Mouse (Mus musculus): ENCODE results near the gene Amh. TPM values are rescaled to one million over a fixed set of nuclear protein-coding genes. Genes with fewer than 3 reads are reported as not detected.
A peak's percentile ranks its signal among the peaks of the same experiment; 100 is the strongest.

Amh gene
- polyA plus RNA-seq, 1 experiment from 2014 or later, result not detected

DNA sequence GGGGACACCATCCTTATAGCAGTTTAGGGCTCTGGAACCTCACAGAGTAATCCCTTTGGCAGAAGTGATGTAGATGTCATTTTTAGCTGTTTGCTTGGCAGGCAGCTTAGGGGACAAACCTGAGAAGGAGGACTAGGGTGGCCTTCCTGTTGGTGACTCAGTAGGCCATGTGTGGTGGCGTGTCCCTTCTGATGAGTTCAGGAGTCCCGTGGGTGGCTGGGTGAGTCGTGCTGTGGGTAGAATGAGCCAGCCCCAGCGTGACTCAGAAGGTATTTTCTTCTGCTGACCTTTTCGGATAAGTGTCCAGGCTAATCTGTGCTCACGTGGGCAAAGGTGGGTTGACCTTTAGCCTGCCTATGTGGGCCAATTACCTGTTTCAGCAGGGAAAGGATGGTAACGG is 46.4 kb upstream of the Amh start:
- H3K9me3 ChIP-seq (ENCODE audit: control insufficient read depth), result no peaks in the 10 kb centered on the region
- TF ChIP-seq CTCF (IDR thresholded peaks at IDR 0.05; ENCODE audit: low read depth), result no peak
- H3K4me2 ChIP-seq (replicated peaks; ENCODE audit: low read depth), result no peak overlapping the region
- H3K27me3 ChIP-seq (replicated peaks; ENCODE audit: control insufficient read depth, insufficient read depth, low read length), result no peaks in the 10 kb centered on the region
- 0 out of 2 replicates have a peak, but pooled peaks cover under 1% of the 10 kb centered on the region for H3K36me3 ChIP-seq (ENCODE audit: control insufficient read depth, insufficient read depth)
- WGBS, result 55% methylated on average over 7 of the region's 7 CpGs
- peak overlapping the region; percentile 65; the same call in 1 of the 2 replicates for H3K27ac ChIP-seq (ENCODE audit: low read depth, low read length)
- H3K4me1 ChIP-seq (replicated peaks; ENCODE audit: control insufficient read depth, insufficient read depth, low read length), result peaks cover 7% of the 10 kb centered on the region
- peak; percentile 21; the same call in 1 of the 2 replicates for ATAC-seq
- no peak overlapping the region for H3K9ac ChIP-seq (ENCODE audit: low read depth, low read length)
- H3K4me3 ChIP-seq (ENCODE audit: low read depth, low read length), result no peak overlapping the region

DNA sequence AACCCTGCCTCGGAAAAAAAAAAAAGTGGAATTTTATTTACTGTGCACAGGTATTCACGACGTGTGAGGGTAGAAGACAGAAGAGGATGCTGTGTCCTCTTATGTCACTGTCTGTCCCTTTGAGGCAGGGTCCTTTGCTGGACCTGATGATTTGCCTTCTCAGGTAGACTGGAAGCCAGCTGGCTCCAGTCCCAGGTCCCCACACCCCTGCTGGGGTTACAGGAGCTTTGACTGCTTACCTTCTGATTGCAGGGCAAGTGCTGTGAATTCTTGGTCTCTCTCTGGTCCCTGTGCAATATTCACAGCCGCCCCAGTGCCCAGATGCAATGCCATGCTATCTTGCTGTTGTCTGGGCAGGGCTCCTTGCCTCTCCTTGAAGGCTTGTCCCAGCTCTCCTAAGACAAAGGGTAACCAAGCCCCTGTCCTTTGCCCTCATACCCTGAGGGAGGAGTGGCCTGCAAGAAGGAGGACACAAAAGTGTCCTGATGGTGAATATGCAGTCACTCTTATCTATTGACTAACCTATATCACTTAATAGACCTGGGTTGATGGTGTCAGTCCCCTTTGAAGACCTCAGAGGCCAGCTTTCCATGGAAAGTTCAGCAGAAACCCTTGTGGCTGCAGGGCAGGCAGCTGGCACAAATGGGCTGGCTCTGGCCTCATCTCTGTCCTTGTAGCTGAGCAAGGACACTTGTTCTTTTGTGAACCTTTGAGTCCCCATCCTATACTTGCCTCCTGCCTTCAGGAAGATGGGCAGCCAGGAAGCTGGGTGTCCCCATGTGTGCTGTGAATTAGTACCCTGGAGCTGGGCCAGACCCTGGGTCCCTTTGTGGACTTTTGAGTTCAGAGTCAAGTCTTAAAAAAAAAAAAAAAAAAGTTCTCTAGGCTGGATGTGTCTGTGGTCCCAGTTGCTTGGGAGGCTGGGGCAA is 44.2 kb upstream of the Amh start:
- no peak overlapping the region for H3K4me3 ChIP-seq (ENCODE audit: low read depth, low read length)
- H3K36me3 ChIP-seq (ENCODE audit: control insufficient read depth, insufficient read depth), result peaks cover 15% of the 10 kb centered on the region; the same call in 1 of the 2 replicates
- peak; percentile 34; the same call in 1 of the 2 replicates for ATAC-seq
- peak overlapping the region; percentile 23; the same call in 1 of the 2 replicates for H3K27ac ChIP-seq (ENCODE audit: low read depth, low read length)
- no peaks in the 10 kb centered on the region for H3K9me3 ChIP-seq (ENCODE audit: control insufficient read depth)
- peak overlapping the region; percentile 33 for H3K4me2 ChIP-seq (replicated peaks; ENCODE audit: low read depth)
- H3K9ac ChIP-seq (ENCODE audit: low read depth, low read length), result 0 out of 2 replicates have a peak overlapping the region, but pooled peaks have one; percentile 18
- WGBS, result 46% methylated on average over 4 of the region's 4 CpGs
- peaks cover 7% of the 10 kb centered on the region for H3K4me1 ChIP-seq (replicated peaks; ENCODE audit: control insufficient read depth, insufficient read depth, low read length)
- TF ChIP-seq CTCF (IDR thresholded peaks at IDR 0.05; ENCODE audit: low read depth), result no peak
- no peaks in the 10 kb centered on the region for H3K27me3 ChIP-seq (replicated peaks; ENCODE audit: control insufficient read depth, insufficient read depth, low read length)

- no peak overlapping the region for H3K4me2 ChIP-seq (replicated peaks; ENCODE audit: low read depth)
- H3K9me3 ChIP-seq (ENCODE audit: control insufficient read depth), result no peaks in the 10 kb centered on the region
- peaks cover 24% of the 10 kb centered on the region for H3K36me3 ChIP-seq (ENCODE audit: control insufficient read depth, insufficient read depth)
- peaks cover 7% of the 10 kb centered on the region for H3K4me1 ChIP-seq (replicated peaks; ENCODE audit: control insufficient read depth, insufficient read depth, low read length)
- TF ChIP-seq CTCF (IDR thresholded peaks at IDR 0.05; ENCODE audit: low read depth), result no peak
- H3K27me3 ChIP-seq (replicated peaks; ENCODE audit: control insufficient read depth, insufficient read depth, low read length), result no peaks in the 10 kb centered on the region
- no peak overlapping the region for H3K4me3 ChIP-seq (ENCODE audit: low read depth, low read length)
- H3K27ac ChIP-seq (ENCODE audit: low read depth, low read length), result no peak overlapping the region
- 67% methylated on average over 3 of the region's 3 CpGs for WGBS
- no peak overlapping the region for H3K9ac ChIP-seq (ENCODE audit: low read depth, low read length)
- no peak for ATAC-seq
Observed at GRCm38 (mm10) chr10:80761821-80762220, 43.2 kb upstream of the Amh start.

- H3K27ac ChIP-seq (ENCODE audit: low read depth, low read length), result no peak overlapping the region
- no peak overlapping the region for H3K4me2 ChIP-seq (replicated peaks; ENCODE audit: low read depth)
- 90% methylated on average over 2 of the region's 2 CpGs for WGBS
- peaks cover 4% of the 10 kb centered on the region; the same call in 1 of the 2 replicates for H3K4me1 ChIP-seq (replicated peaks; ENCODE audit: control insufficient read depth, insufficient read depth, low read length)
- H3K9ac ChIP-seq (ENCODE audit: low read depth, low read length), result no peak overlapping the region
- no peak for TF ChIP-seq CTCF (IDR thresholded peaks at IDR 0.05; ENCODE audit: low read depth)
- H3K4me3 ChIP-seq (ENCODE audit: low read depth, low read length), result no peak overlapping the region
- H3K36me3 ChIP-seq (ENCODE audit: control insufficient read depth, insufficient read depth), result peaks cover 38% of the 10 kb centered on the region
- H3K9me3 ChIP-seq (ENCODE audit: control insufficient read depth), result no peaks in the 10 kb centered on the region
- no peak for ATAC-seq
- H3K27me3 ChIP-seq (replicated peaks; ENCODE audit: control insufficient read depth, insufficient read depth, low read length), result no peaks in the 10 kb centered on the region
Observed at GRCm38 (mm10) chr10:80763502-80763901, 41.5 kb upstream of the Amh start.

DNA sequence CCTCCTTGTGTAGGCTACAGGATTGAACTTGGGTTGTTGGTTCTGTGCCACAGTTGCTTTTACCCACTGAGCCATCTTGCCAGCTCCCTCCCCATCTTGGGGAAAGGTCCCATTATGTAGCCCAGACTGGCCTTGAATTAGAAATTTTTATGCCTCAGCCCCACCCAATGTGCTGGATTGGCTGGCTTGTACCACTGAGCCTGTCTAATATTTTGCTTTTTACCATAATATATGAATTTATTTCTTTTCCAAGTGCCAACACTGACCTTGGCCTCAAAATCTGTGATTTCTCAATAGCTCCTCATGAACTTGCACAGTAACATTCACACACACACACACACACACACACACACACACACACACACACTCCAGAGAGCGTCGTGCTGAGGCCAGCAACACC is 39.3 kb upstream of the Amh start:
- 64% methylated on average over 2 of the region's 2 CpGs for WGBS
- no peak for ATAC-seq

DNA sequence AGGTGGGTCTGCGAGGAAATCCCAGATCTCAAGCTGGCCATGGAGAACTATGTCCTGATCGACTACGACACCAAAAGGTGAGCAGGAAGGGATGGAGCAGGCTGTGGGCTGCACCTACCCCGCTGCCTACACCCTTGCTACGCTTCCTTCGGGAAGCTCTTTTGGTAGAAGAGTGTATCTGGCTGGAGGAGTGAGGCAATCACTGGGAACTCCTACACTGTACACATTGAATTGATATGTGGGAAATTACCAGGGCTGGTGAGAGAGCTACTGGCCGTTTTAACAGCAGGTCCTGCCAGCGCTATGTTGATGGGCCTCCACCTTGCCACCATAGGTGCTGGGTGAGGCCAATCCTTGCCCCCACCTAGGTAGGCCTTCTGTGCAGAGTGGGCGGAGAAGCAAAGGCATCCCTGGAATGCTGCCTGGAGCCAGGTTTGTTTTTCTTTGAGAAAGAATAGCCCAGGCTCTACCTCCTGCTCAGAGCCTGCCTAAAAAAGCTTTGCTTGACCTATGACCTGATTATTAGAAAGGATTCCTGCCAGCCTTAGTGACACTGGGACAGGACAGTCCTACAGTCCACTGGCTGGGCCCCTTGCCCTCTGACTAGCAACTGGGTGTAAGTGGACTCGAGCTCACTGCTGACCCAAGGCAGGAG is 38.8 kb upstream of the Amh start:
- no peak for ATAC-seq
- Histone ChIP-seq H3K27me3 (replicated peaks; ENCODE audit: control insufficient read depth, insufficient read depth, low read length) (no peaks in the 10 kb centered on the region), H3K27ac (ENCODE audit: low read depth, low read length) (no peak overlapping the region), H3K9me3 (ENCODE audit: control insufficient read depth) (no peaks in the 10 kb centered on the region), H3K36me3 (ENCODE audit: control insufficient read depth, insufficient read depth) (peaks cover 66% of the 10 kb centered on the region), H3K9ac (ENCODE audit: low read depth, low read length) (no peak overlapping the region), H3K4me2 (replicated peaks; ENCODE audit: low read depth) (no peak overlapping the region), H3K4me1 (replicated peaks; ENCODE audit: control insufficient read depth, insufficient read depth, low read length) (no peaks in the 10 kb centered on the region), H3K4me3 (ENCODE audit: low read depth, low read length) (no peak overlapping the region)
- WGBS, result 62% methylated on average over 10 of the region's 10 CpGs
- no peak for TF ChIP-seq CTCF (IDR thresholded peaks at IDR 0.05; ENCODE audit: low read depth)

More for the DNA sequence above, 39.3 kb upstream of the Amh start:
- Histone ChIP-seq H3K27ac (ENCODE audit: low read depth, low read length) (no peak overlapping the region), H3K4me1 (replicated peaks; ENCODE audit: control insufficient read depth, insufficient read depth, low read length) (peaks cover 4% of the 10 kb centered on the region; the same call in 1 of the 2 replicates), H3K9ac (ENCODE audit: low read depth, low read length) (no peak overlapping the region), H3K36me3 (ENCODE audit: control insufficient read depth, insufficient read depth) (peaks cover 60% of the 10 kb centered on the region), H3K9me3 (ENCODE audit: control insufficient read depth) (no peaks in the 10 kb centered on the region), H3K27me3 (replicated peaks; ENCODE audit: control insufficient read depth, insufficient read depth, low read length) (no peaks in the 10 kb centered on the region), H3K4me3 (ENCODE audit: low read depth, low read length) (no peak overlapping the region), H3K4me2 (replicated peaks; ENCODE audit: low read depth) (no peak overlapping the region)
- TF ChIP-seq CTCF (IDR thresholded peaks at IDR 0.05; ENCODE audit: low read depth), result no peak
